Mouse (Mus musculus): ENCODE data around the gene Apol11a. TPM values are rescaled to one million over a fixed set of nuclear protein-coding genes. Genes with fewer than 3 reads are reported as not detected.
"Not testable (repeated sequence)": the region's sequence is repeated elsewhere in the genome, so short reads cannot be mapped to it uniquely, and the experiment has no call there.

Apol11a gene
- not detected in 2 replicates for polyA plus RNA-seq (2015; fragmentation: Nextera tagmentation; extraction: Ambion mirVana)

DNA sequence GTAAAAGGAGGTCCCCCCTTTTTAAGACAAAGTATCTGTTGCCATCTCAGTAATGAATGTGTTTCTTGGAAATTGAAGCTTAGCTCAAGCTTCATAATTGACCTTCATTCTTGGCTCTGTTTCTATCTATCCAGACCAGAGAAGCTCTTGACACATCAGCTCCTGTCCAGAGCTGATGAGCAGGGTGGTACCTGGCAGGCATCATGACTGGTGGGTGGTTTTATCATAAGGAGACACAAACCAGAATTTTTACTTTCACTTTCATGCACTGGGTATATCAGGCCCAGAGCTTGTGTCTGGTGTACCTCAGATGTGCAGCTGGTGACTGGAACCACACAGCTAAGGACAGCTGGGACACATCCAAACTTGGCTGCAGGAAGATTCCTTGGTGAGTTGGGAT, at the start of gene Apol11a:
Apol11a (plus strand) TSS at position 306 of the 400 bp plus-strand sequence.
- not testable (repeated sequence) for H3K27ac ChIP-seq (replicated peaks); H3K9ac ChIP-seq; H3K4me1 ChIP-seq; H3K27me3 ChIP-seq (replicated peaks); H3K9me3 ChIP-seq; H3K36me3 ChIP-seq; H3K4me3 ChIP-seq; ATAC-seq (ENCODE audit: extremely low read depth, insufficient number of reproducible peaks, low FRiP score, low TSS enrichment); H3K4me2 ChIP-seq

DNA sequence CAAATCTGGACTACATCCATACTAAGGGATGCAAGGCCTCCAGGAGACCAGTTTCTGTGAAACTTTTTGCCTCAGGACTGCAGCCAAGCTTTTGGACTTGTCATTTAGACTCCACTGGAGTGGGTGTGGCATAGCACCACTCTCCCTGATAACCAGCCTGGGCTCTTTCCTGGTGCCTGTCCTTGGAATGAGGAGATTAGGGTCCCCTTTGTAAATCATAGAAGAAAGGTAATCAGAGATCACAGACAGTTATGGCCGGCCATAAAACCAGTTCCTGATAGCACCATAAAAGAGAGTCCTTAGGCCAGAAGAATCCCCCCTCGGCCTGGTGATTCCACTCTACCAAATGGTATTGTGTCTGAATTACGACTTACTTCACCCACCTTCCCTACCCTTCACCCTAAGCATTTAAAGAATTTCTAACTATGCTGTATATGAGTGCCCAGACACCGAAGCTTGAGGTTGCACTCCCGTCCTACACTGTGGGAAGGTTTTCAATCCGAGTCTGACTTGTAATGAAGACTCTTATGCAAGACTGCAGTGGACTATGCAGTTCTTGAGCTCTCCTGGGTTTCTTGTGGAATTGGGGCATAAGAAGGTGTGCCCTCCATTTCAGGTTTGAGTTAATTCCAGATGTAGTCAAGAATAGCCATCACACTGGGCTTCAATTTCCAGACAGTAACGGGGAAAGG, 33.2 kb upstream of the Apol11a start:
- H3K27ac ChIP-seq (replicated peaks); H3K9me3 ChIP-seq; ATAC-seq (ENCODE audit: extremely low read depth, insufficient number of reproducible peaks, low FRiP score, low TSS enrichment); H3K4me1 ChIP-seq; H3K36me3 ChIP-seq; H3K4me3 ChIP-seq; H3K9ac ChIP-seq; H3K27me3 ChIP-seq (replicated peaks); H3K4me2 ChIP-seq: not testable (repeated sequence)
- WGBS, result 70% methylated on average over 7 of the region's 7 CpGs

DNA sequence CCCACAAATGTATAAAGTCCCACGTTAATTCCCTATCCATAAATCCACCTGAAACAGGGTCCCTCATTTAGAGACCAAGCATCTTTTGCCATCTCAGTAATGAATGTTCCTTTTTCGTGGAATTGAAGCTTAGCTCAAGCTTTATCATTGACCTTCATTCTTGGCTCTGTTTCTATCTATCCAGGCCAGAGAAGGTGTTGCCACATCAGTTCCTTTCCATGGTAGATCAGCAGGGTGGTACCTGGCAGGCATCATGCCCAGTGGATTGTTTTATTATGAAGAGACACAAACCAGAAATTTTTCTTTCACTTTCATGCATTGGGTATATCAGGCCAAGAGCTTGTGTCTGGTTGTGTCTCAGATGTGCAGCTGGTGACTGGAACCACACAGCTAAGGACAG, 31.4 kb upstream of the Apol11a start, which contains the start of gene Apol10a:
Apol10a (plus strand) TSS at position 355 of the 400 bp plus-strand sequence.
- not testable (repeated sequence) for H3K4me2 ChIP-seq; ATAC-seq (ENCODE audit: extremely low read depth, insufficient number of reproducible peaks, low FRiP score, low TSS enrichment); H3K36me3 ChIP-seq; H3K4me3 ChIP-seq; H3K4me1 ChIP-seq; H3K27ac ChIP-seq (replicated peaks); H3K9ac ChIP-seq; H3K9me3 ChIP-seq; H3K27me3 ChIP-seq (replicated peaks)
- 57% methylated on average over 2 of the region's 2 CpGs for WGBS

DNA sequence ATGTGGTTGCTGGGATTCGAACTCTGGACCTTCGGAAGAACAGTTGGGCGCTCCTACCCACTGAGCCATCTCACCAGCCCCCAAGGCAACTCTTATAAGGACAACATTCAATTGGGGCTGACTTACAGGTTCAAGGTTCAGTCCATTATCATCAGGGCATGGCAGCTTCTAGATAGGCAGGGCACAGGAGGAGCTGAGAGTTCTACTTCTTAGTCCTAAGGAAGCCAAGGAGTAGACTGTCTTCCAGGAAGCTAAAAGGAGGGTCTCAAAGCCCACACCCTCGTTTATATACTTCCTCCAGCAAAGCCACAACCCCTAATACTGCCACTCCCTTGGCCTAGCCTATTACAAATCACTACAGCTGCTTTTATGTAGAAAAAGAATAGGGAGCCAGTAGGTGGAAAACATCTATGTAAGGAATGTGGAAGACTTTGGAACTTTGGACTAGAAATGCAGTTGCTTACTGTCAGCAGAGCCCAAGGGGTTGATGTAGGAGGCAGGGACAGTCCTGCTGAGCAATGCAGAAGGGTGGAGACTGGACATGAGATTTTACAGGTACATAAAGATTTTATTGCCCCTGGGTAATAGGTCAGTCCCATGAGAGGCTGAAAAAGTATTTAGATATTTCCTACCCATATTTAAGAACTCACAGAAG, 25.8 kb upstream of the Apol11a start:
- ATAC-seq (ENCODE audit: extremely low read depth, insufficient number of reproducible peaks, low FRiP score, low TSS enrichment), result no peak
- 69% methylated on average over 4 of the region's 4 CpGs for WGBS
- H3K9me3 ChIP-seq, result no peaks in the 10 kb centered on the region

DNA sequence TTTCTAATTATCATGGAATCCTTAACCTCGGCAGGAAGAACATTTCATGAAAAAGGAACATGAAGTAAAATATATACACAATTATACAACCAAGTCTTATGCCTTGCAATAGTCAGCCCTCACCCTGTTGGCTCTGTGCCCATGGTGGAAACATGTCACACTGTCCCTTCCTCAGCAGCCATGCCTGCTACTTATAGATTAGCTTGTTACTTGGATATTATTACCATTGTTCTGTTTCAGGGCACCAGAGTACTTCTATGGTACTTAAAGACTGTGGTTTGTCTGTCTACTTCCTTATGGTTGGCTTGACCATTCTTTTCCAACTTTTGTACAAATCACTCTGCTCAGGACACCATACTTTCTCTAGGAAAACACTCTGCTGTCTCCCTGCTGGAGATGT, 14.9 kb upstream of the Apol11a start:
- H3K27ac ChIP-seq (replicated peaks); H3K4me2 ChIP-seq; H3K4me1 ChIP-seq; H3K36me3 ChIP-seq; ATAC-seq (ENCODE audit: extremely low read depth, insufficient number of reproducible peaks, low FRiP score, low TSS enrichment); H3K9me3 ChIP-seq; H3K4me3 ChIP-seq; H3K9ac ChIP-seq; H3K27me3 ChIP-seq (replicated peaks): not testable (repeated sequence)
- no CpG with 5 or more reads among the region's 1 CpGs for WGBS

More for the DNA sequence above, 25.8 kb upstream of the Apol11a start:
- Histone ChIP-seq H3K36me3 (no peaks in the 10 kb centered on the region), H3K9ac (no peak overlapping the region), H3K27ac (replicated peaks) (no peak overlapping the region), H3K4me3 (no peak overlapping the region), H3K27me3 (replicated peaks) (peaks cover 8% of the 10 kb centered on the region; the same call in 1 of the 2 replicates), H3K4me2 (no peak overlapping the region), H3K4me1 (no peaks in the 10 kb centered on the region)

DNA sequence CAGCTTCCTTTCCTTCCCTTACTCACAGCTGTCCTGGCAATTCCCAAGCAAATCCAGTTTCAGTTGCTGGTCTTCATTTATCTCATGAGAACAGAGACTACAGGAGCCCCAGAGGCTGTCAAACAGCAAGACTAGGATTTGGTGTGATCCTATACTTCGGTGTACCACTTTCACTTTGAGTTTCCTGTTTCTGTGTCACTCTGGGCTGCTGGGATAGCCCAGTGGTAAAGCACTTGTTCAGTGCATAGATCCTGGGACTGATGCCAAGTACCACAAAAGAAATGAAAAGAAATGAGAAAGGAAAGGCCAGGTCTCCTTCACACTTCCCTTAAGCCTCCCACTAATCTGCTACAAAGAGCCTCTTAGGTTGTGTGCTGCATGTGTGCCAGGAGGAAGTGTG, 13.4 kb upstream of the Apol11a start:
- H3K4me2 ChIP-seq; ATAC-seq (ENCODE audit: extremely low read depth, insufficient number of reproducible peaks, low FRiP score, low TSS enrichment): not testable (repeated sequence)

DNA sequence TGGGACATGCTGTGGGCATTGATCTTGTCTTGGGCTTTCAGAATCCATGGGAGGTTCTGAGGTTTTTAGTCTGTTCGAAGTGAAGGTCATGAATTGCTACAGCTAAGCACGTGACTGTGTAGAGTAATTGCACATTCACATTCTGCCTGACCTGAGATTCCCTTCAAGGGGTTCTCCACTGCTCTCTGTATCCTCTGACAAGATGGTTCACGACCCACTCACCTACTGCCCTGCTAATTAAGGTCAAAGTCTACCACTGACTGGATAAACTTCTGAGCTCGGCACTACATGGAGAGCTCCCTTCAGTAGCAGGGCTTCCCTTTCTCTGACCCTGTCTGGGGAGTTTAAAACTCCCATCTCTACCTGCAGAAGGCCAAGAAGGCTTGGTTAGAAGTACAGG, 12.5 kb downstream of the Apol11a start:
- H3K36me3 ChIP-seq; H3K4me1 ChIP-seq; ATAC-seq (ENCODE audit: extremely low read depth, insufficient number of reproducible peaks, low FRiP score, low TSS enrichment); H3K9ac ChIP-seq; H3K27me3 ChIP-seq (replicated peaks); H3K4me3 ChIP-seq; H3K9me3 ChIP-seq; H3K4me2 ChIP-seq; H3K27ac ChIP-seq (replicated peaks): not testable (repeated sequence)
- WGBS, result 70% methylated on average over 4 of the region's 4 CpGs

More for the DNA sequence above, 13.4 kb upstream of the Apol11a start:
- H3K4me1 ChIP-seq; H3K9me3 ChIP-seq; H3K9ac ChIP-seq; H3K27me3 ChIP-seq (replicated peaks); H3K36me3 ChIP-seq; H3K4me3 ChIP-seq; H3K27ac ChIP-seq (replicated peaks): not testable (repeated sequence)
- WGBS, result 55% methylated on average over 1 of the region's 1 CpGs

DNA sequence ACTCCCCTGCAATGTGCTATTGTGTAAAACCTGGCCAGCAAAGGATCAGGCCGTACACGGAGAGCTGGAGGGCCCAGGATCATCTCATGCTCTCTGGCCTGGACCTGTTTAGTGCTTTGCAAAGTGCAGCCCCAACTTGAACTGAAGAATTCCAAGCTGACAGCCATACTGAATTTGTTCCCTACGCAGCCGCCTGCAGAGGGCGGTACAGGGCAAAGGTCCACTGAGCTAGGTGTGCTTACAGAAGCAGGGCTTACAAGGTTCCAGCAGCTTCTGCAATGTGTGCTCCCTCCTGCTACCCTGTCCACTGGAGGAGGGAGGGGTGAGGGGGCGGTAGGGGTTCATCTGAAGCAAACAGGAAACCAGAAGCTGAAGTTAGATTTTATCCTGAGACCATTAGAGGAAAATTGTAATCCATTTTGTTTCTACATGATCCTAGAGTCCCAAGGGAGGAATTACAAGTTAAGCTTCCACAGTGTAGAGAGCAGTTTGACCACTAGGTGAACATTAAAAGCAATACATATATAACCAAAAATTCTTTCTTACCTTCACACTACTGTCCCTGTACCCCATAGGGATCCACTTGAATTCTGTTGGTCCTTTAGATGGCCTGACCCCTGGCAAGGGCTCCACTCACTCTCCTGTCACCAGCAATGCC, 15.2 kb downstream of the Apol11a start:
- H3K4me3 ChIP-seq; H3K9me3 ChIP-seq; H3K4me2 ChIP-seq; ATAC-seq (ENCODE audit: extremely low read depth, insufficient number of reproducible peaks, low FRiP score, low TSS enrichment); H3K27ac ChIP-seq (replicated peaks); H3K27me3 ChIP-seq (replicated peaks); H3K36me3 ChIP-seq; H3K9ac ChIP-seq; H3K4me1 ChIP-seq: not testable (repeated sequence)
- 16% methylated on average over 6 of the region's 6 CpGs for WGBS

DNA sequence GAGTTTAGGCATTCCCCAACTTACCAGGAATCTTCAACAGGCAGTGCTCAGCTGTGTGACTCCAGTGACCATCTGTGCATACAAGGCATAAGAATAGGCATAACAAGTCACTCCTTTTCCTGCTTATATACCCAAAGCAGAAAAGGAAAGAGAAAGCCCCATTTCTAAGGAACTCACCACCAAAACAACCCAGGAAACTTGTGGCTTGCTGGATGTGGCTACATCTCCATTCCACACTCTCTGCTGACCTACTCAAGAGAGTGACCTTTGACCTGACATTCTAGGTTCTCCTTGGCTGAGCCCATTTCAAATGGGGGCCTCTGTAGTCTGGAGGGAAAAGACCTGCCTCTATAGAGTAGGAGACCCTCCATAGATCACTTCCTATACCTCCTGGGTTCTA, 25.1 kb downstream of the Apol11a start, which contains the start of gene Apol7c:
Apol7c (minus strand) TSS at position 101 of the 400 bp plus-strand sequence.
- no peaks in the 10 kb centered on the region for H3K4me1 ChIP-seq
- H3K36me3 ChIP-seq, result no peaks in the 10 kb centered on the region
- H3K27ac ChIP-seq (replicated peaks), result no peak within 1 kb of the TSS
- no peaks in the 10 kb centered on the region for H3K27me3 ChIP-seq (replicated peaks)
- no peaks in the 10 kb centered on the region for H3K9me3 ChIP-seq
- no peak within 1 kb of the TSS for H3K9ac ChIP-seq
- no peak for ATAC-seq (ENCODE audit: extremely low read depth, insufficient number of reproducible peaks, low FRiP score, low TSS enrichment)
- H3K4me3 ChIP-seq, result no peak within 1 kb of the TSS
- no peak within 1 kb of the TSS for H3K4me2 ChIP-seq

DNA sequence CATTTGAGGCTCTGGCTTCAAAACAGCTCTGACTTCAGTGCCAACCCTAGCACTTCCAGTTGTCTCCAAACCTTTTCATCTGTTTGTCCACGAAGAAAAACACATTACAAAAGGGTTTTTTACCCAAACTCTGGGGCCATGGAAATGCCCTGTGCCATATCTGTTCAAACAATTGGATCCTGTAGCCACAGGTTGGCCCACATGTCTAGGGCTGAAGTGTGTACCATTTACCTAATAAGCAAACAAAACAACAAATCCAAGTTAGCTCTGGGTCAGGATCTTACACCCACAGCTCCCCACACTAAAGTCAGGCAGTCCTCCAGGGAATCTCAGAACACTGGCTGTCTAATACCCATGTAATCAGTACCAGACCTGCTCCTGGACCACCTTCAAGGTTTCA, 31.1 kb downstream of the Apol11a start:
- not testable (repeated sequence) for ATAC-seq (ENCODE audit: extremely low read depth, insufficient number of reproducible peaks, low FRiP score, low TSS enrichment); H3K27me3 ChIP-seq (replicated peaks)
- 24% methylated on average over 1 of the region's 1 CpGs for WGBS

DNA sequence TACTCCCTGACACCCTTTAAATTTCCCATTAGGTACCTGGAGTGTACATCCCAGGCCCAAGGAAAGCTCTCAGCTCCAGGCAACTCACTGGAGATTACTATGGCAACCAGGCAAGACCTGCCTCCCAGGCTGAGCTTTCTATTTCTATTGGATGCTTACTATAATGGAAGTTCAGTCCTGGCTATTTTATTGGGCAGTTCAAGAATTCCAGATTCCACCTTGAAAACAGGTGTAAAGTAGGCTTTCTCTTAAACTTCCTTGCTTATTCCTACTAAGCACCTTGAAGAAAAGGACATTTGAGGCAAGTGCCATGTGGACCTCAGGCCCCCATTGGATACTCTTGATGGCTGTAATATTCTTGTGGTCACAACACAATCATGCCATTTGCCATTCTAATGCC, 53.7 kb downstream of the Apol11a start, which contains the start of gene 1700025B11Rik:
1700025B11Rik (minus strand) TSS at position 101 of the 400 bp plus-strand sequence.
- no peak within 1 kb of the TSS for H3K27ac ChIP-seq (replicated peaks)
- no peak within 1 kb of the TSS for H3K4me2 ChIP-seq
- ATAC-seq (ENCODE audit: extremely low read depth, insufficient number of reproducible peaks, low FRiP score, low TSS enrichment), result no peak
- no peaks in the 10 kb centered on the region for H3K4me1 ChIP-seq
- no peak within 1 kb of the TSS for H3K4me3 ChIP-seq
- no peaks in the 10 kb centered on the region for H3K9me3 ChIP-seq
- no peak within 1 kb of the TSS for H3K9ac ChIP-seq
- H3K36me3 ChIP-seq, result no peaks in the 10 kb centered on the region
- H3K27me3 ChIP-seq (replicated peaks), result no peaks in the 10 kb centered on the region

More for the DNA sequence above, 31.1 kb downstream of the Apol11a start:
- not testable (repeated sequence) for H3K4me1 ChIP-seq; H3K9ac ChIP-seq; H3K36me3 ChIP-seq; H3K9me3 ChIP-seq; H3K4me3 ChIP-seq; H3K4me2 ChIP-seq; H3K27ac ChIP-seq (replicated peaks)

Data from heart, embryonic 13.5 days (tissue).